Mouse (Mus musculus): ENCODE data around the gene Gm42517. TPM values are rescaled to one million over a fixed set of nuclear protein-coding genes. Genes with fewer than 3 reads are reported as not detected.

Gene Gm42517
- polyA plus RNA-seq, 1 experiment from 2014 or later, result not detected

GRCm38 (mm10) chr5:108378346-108378745, 10.6 kb upstream of the Gm42517 start:
- no peak for DNase-seq (ENCODE audit: low spot score)
- H3K27ac ChIP-seq (replicated peaks; ENCODE audit: low read depth, low read length), result no peak overlapping the region
- no peak overlapping the region for H3K4me3 ChIP-seq (ENCODE audit: low read depth, low read length)
- H3K9ac ChIP-seq (ENCODE audit: low read length), result no peak overlapping the region
- WGBS, result 89% methylated on average over 4 of the region's 4 CpGs
- H3K36me3 ChIP-seq (ENCODE audit: control insufficient read depth, insufficient read depth, low read length), result no peaks in the 10 kb centered on the region
- H3K27me3 ChIP-seq (ENCODE audit: control insufficient read depth, insufficient read depth, low read length), result no peaks in the 10 kb centered on the region
- H3K4me1 ChIP-seq (ENCODE audit: control insufficient read depth, insufficient read depth, low read length), result no peaks in the 10 kb centered on the region
- ATAC-seq (ENCODE audit: insufficient number of reproducible peaks, low FRiP score, low TSS enrichment, low read depth), result no peak
- H3K9me3 ChIP-seq (ENCODE audit: control insufficient read depth, low read length), result no peaks in the 10 kb centered on the region
- no peak overlapping the region for H3K4me2 ChIP-seq (ENCODE audit: low read depth, severe bottlenecking)

- no peaks in the 10 kb centered on the region for H3K4me1 ChIP-seq (ENCODE audit: control insufficient read depth, insufficient read depth, low read length)
- DNase-seq (ENCODE audit: low spot score), result no peak
- ATAC-seq (ENCODE audit: insufficient number of reproducible peaks, low FRiP score, low TSS enrichment, low read depth), result no peak
- no peak overlapping the region for H3K9ac ChIP-seq (ENCODE audit: low read length)
- WGBS, result 74% methylated on average over 1 of the region's 1 CpGs
- H3K27ac ChIP-seq (replicated peaks; ENCODE audit: low read depth, low read length), result no peak overlapping the region
- no peaks in the 10 kb centered on the region for H3K9me3 ChIP-seq (ENCODE audit: control insufficient read depth, low read length)
- H3K4me3 ChIP-seq (ENCODE audit: low read depth, low read length), result no peak overlapping the region
- no peak overlapping the region for H3K4me2 ChIP-seq (ENCODE audit: low read depth, severe bottlenecking)
- no peaks in the 10 kb centered on the region for H3K36me3 ChIP-seq (ENCODE audit: control insufficient read depth, insufficient read depth, low read length)
- peaks cover 8% of the 10 kb centered on the region for H3K27me3 ChIP-seq (ENCODE audit: control insufficient read depth, insufficient read depth, low read length)
These were observed 8.3 kb upstream of the Gm42517 start for GRCm38 (mm10) chr5:108376059-108376458.

GRCm38 (mm10) chr5:108374079-108374478, 6.4 kb upstream of the Gm42517 start:
- DNase-seq (ENCODE audit: low spot score), result no peak
- Histone ChIP-seq H3K4me2 (ENCODE audit: low read depth, severe bottlenecking) (no peak overlapping the region), H3K9ac (ENCODE audit: low read length) (no peak overlapping the region), H3K9me3 (ENCODE audit: control insufficient read depth, low read length) (no peaks in the 10 kb centered on the region), H3K27ac (replicated peaks; ENCODE audit: low read depth, low read length) (no peak overlapping the region), H3K27me3 (ENCODE audit: control insufficient read depth, insufficient read depth, low read length) (peaks cover 27% of the 10 kb centered on the region), H3K4me3 (ENCODE audit: low read depth, low read length) (no peak overlapping the region), H3K4me1 (ENCODE audit: control insufficient read depth, insufficient read depth, low read length) (peaks cover 2% of the 10 kb centered on the region; the same call in 1 of the 2 replicates), H3K36me3 (ENCODE audit: control insufficient read depth, insufficient read depth, low read length) (no peaks in the 10 kb centered on the region)
- WGBS, result 82% methylated on average over 5 of the region's 5 CpGs
- ATAC-seq (ENCODE audit: insufficient number of reproducible peaks, low FRiP score, low TSS enrichment, low read depth), result no peak

- Histone ChIP-seq H3K27ac (replicated peaks; ENCODE audit: low read depth, low read length) (no peak overlapping the region), H3K4me2 (ENCODE audit: low read depth, severe bottlenecking) (no peak overlapping the region), H3K9ac (ENCODE audit: low read length) (no peak overlapping the region), H3K9me3 (ENCODE audit: control insufficient read depth, low read length) (no peaks in the 10 kb centered on the region), H3K4me3 (ENCODE audit: low read depth, low read length) (no peak overlapping the region), H3K36me3 (ENCODE audit: control insufficient read depth, insufficient read depth, low read length) (no peaks in the 10 kb centered on the region), H3K4me1 (ENCODE audit: control insufficient read depth, insufficient read depth, low read length) (peaks cover 18% of the 10 kb centered on the region), H3K27me3 (ENCODE audit: control insufficient read depth, insufficient read depth, low read length) (peaks cover 67% of the 10 kb centered on the region)
- DNase-seq (ENCODE audit: low spot score), result peak; percentile 26
- WGBS, result 3% methylated on average over 6 of the region's 6 CpGs
- no peak for ATAC-seq (ENCODE audit: insufficient number of reproducible peaks, low FRiP score, low TSS enrichment, low read depth)
These were observed 2.2 kb upstream of the Gm42517 start for GRCm38 (mm10) chr5:108369964-108370363.

- ATAC-seq (ENCODE audit: insufficient number of reproducible peaks, low FRiP score, low TSS enrichment, low read depth), result no peak
- Histone ChIP-seq H3K4me3 (ENCODE audit: low read depth, low read length) (peak overlapping the region; percentile 14), H3K27ac (replicated peaks; ENCODE audit: low read depth, low read length) (no peak overlapping the region), H3K27me3 (ENCODE audit: control insufficient read depth, insufficient read depth, low read length) (peaks cover 76% of the 10 kb centered on the region), H3K9me3 (ENCODE audit: control insufficient read depth, low read length) (no peaks in the 10 kb centered on the region), H3K4me1 (ENCODE audit: control insufficient read depth, insufficient read depth, low read length) (peaks cover 18% of the 10 kb centered on the region), H3K36me3 (ENCODE audit: control insufficient read depth, insufficient read depth, low read length) (no peaks in the 10 kb centered on the region), H3K4me2 (ENCODE audit: low read depth, severe bottlenecking) (peak overlapping the region; percentile 42), H3K9ac (ENCODE audit: low read length) (no peak overlapping the region)
- DNase-seq (ENCODE audit: low spot score), result peak; percentile 64
- WGBS, result 1% methylated on average over 49 of the region's 49 CpGs
These were observed 1.3 kb upstream of the Gm42517 start for GRCm38 (mm10) chr5:108368851-108369621.

- WGBS, result 10% methylated on average over 6 of the region's 6 CpGs
- Histone ChIP-seq H3K27ac (replicated peaks; ENCODE audit: low read depth, low read length) (no peak overlapping the region), H3K4me1 (ENCODE audit: control insufficient read depth, insufficient read depth, low read length) (peaks cover 18% of the 10 kb centered on the region), H3K36me3 (ENCODE audit: control insufficient read depth, insufficient read depth, low read length) (no peaks in the 10 kb centered on the region), H3K4me3 (ENCODE audit: low read depth, low read length) (peak overlapping the region; percentile 41), H3K9ac (ENCODE audit: low read length) (no peak overlapping the region), H3K9me3 (ENCODE audit: control insufficient read depth, low read length) (no peaks in the 10 kb centered on the region), H3K27me3 (ENCODE audit: control insufficient read depth, insufficient read depth, low read length) (peaks cover 80% of the 10 kb centered on the region), H3K4me2 (ENCODE audit: low read depth, severe bottlenecking) (no peak overlapping the region)
- ATAC-seq (ENCODE audit: insufficient number of reproducible peaks, low FRiP score, low TSS enrichment, low read depth) (no peak), DNase-seq (ENCODE audit: low spot score) (no peak)
These were observed 724 bp upstream of the Gm42517 start for GRCm38 (mm10) chr5:108368446-108368845.

GRCm38 (mm10) chr5:108366984-108367841, 509 bp downstream of the Gm42517 start:
- WGBS, result under 1% methylated on average over 79 of the region's 100 CpGs
- Histone ChIP-seq H3K27ac (replicated peaks; ENCODE audit: low read depth, low read length) (no peak overlapping the region), H3K36me3 (ENCODE audit: control insufficient read depth, insufficient read depth, low read length) (no peaks in the 10 kb centered on the region), H3K9ac (ENCODE audit: low read length) (peak overlapping the region; percentile 27), H3K4me1 (ENCODE audit: control insufficient read depth, insufficient read depth, low read length) (peaks cover 18% of the 10 kb centered on the region), H3K27me3 (ENCODE audit: control insufficient read depth, insufficient read depth, low read length) (peaks cover 79% of the 10 kb centered on the region), H3K9me3 (ENCODE audit: control insufficient read depth, low read length) (no peaks in the 10 kb centered on the region), H3K4me2 (ENCODE audit: low read depth, severe bottlenecking) (peak overlapping the region; percentile 86), H3K4me3 (ENCODE audit: low read depth, low read length) (peak overlapping the region; percentile 41)
- ATAC-seq (ENCODE audit: insufficient number of reproducible peaks, low FRiP score, low TSS enrichment, low read depth) (peak; percentile 14; the same call in 1 of the 2 replicates), DNase-seq (ENCODE audit: low spot score) (peak; percentile 70)

GRCm38 (mm10) chr5:108366328-108366983, 1.3 kb downstream of the Gm42517 start:
- peak overlapping the region; percentile 43; the same call in 1 of the 2 replicates for H3K9ac ChIP-seq (ENCODE audit: low read length)
- H3K4me2 ChIP-seq (ENCODE audit: low read depth, severe bottlenecking), result peak overlapping the region; percentile 86
- peaks cover 18% of the 10 kb centered on the region for H3K4me1 ChIP-seq (ENCODE audit: control insufficient read depth, insufficient read depth, low read length)
- H3K9me3 ChIP-seq (ENCODE audit: control insufficient read depth, low read length), result no peaks in the 10 kb centered on the region
- peaks cover 74% of the 10 kb centered on the region for H3K27me3 ChIP-seq (ENCODE audit: control insufficient read depth, insufficient read depth, low read length)
- no peak overlapping the region for H3K27ac ChIP-seq (replicated peaks; ENCODE audit: low read depth, low read length)
- H3K36me3 ChIP-seq (ENCODE audit: control insufficient read depth, insufficient read depth, low read length), result no peaks in the 10 kb centered on the region
- DNase-seq (ENCODE audit: low spot score) (peak; percentile 41), ATAC-seq (ENCODE audit: insufficient number of reproducible peaks, low FRiP score, low TSS enrichment, low read depth) (peak; percentile 48; the same call in 1 of the 2 replicates)
- WGBS, result 2% methylated on average over 60 of the region's 60 CpGs
- peak overlapping the region; percentile 41 for H3K4me3 ChIP-seq (ENCODE audit: low read depth, low read length)
